Mouse (Mus musculus): ENCODE results near the gene Arpp21.

The Arpp21 gene

DNA sequence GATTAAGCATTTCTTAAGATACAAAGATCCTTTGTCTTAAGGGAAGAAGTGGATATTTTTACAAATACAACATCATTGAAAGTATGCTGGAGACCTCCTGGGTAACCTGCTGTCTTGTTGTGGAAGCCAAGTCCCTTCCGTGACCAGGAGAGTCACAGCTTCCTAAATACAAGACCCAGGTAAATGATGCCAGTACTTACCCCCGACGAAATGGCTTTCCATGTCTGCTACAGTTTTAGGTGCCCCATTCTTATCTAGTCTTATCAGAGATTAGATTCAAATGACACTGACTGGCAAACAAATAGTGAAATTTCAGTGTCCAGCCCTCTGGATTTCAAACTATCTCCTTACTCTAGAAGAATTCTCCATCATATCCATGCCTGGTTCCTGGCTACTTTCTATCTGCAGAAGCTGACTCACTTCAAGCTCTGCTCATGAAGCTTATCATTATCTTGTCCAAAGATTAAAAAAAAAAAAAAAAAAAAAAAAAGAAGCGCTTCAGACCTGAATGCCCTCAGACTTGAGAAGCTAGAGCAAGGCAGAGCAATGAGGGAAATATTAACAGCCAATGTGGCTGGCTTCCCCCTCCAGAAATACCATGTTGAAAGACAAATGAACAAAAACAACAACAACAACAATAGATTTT, 4.9 kb downstream of the Arpp21 start:
- DNase-seq = no peak

- no peak for DNase-seq
Measured at GRCm38 (mm10) chr9:112228470-112228869, 7.3 kb downstream of the Arpp21 start.

DNA sequence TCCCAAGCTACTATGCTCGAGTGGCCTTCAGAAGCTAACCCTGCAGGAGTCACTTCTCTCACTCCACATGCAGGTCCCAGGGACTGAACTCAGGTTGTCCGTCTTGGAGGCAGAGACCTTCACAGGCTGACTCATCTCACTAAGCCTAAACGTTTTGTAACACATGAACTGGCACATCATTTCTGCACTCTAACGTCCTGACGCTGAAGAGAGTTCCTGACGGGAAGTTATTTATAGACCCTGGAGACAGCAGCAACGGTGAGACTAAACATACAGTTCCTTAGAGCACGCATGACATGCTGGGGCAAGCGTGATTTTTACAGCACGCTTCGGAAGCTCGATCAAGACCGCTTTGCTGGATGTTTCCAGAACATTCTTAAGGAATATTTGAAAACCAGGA, 8.6 kb downstream of the Arpp21 start:
- DNase-seq = no peak

DNA sequence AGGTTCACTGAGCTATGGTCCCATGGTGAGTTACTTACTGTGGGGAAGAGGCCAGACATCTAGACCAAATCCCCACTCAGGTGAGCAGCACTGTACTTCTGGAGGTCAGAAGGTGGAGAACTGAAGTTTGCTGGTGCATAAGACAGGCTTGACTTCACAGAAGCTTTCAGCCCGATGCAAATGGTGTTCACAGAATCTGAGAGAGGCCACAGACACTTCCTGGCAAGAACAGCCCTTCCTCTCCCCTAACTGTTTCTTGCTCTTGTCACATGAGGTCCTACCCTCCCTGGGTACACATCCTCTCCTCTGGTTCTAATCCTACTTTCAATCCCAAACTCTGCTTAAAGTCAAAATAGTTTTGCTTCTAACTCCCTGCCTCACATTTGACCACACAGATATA, 9.2 kb downstream of the Arpp21 start:
- no peak for DNase-seq

- no peak for DNase-seq
Measured at GRCm38 (mm10) chr9:112225046-112225445, 10.7 kb downstream of the Arpp21 start.

- no peak for DNase-seq
Measured at GRCm38 (mm10) chr9:112219372-112219771, 16.4 kb downstream of the Arpp21 start.

DNA sequence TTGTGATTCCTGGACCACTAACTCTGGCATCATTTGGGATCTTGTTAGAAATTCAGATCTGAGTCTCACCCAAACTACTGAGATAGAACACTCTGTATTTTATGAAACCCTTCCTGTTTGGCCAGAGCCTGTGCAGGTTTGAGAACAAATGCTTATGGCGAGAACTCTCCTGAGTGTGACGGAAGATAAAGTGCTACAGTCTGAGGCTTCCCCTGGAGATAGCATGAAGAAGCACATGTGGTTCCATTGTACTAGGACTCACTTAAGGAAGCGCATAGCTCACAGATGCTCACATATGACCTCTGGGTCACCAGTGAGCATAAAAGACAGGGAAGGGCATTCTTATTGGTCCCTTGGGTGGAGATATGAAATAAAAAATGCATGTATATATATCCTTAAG, 17.5 kb downstream of the Arpp21 start:
- no peak for DNase-seq

DNA sequence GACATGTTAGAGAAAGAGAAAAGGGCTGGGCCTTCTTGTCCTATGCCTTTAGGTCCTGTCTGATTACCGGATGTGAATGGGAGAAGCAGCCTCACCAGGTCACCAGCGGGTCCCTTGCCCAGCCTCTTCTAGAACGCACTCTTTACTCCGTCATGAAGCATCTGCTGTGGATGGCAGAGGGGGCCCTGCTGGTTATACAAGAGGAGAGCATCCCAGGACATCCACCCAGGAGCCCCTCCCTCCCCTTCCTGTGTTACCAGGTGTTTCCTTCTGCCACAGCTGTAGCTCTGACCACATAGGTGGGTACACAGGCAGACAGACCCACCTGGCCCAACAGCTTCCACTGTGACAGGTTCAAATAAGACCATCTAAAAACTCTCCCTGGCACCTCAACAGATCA, 18.6 kb downstream of the Arpp21 start:
- DNase-seq = no peak

- no peak for DNase-seq
Measured at GRCm38 (mm10) chr9:112215030-112215806, 20.5 kb downstream of the Arpp21 start.

DNA sequence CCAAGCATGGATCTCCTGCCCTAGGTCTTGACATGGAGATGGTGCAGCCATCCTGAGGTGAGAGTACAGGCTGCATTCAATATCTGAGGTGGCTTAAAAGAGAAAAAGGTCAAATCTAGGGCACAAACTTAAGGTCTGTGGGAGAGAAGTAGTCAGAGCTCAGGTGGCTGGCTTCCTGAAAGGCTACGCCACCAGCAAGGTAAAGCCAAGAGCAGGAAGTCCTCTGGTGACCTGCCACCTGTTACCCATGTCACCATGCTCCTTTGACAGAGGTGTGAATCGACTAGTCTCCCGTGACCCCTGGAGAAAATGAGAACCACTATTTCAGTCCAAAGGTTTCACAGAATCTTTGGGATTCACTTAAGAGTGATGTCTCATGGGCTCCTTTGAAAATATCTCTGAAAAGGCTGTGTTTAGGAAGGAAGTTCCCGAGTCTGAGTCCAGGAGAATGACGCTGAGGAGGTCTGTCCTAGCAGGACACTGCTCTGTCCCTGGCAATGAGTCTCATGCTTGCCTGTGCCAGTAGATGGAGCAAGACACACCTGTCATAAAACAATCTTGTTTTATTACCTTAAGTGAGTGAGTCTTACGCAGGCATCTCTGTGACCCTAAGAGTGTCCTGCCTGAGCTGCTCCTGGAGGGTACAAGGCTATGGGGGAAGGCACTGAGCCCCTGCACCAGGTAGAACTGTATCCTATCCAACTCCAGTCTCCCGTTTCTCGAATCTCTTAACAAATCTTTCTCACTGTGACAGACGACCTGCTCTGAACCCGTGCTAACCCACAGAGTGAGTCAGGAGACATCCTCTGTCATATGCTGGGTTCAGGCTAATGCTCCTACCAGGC, 22.1 kb downstream of the Arpp21 start:
- DNase-seq = peak; percentile 48

DNA sequence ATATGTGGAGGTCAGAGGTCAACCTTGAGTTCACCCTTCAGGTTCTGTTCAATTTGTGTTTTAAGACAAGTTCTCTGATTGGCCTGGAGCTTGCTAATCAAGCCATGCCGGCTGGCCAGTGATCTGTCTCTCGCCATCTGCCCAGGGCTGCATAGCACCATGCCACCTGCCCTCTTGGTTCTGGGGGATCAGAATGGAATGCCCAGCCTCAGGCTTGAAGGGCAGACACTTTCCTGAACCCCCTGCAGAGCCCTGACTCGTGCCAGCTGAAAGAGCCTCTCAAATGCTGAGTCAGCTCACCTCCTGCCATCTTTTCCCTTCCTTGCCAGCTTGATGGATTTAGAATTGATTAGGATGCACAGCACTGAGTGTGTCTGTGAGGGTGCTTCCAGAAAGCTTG, 25.9 kb downstream of the Arpp21 start:
- peak; percentile 81 for DNase-seq

DNA sequence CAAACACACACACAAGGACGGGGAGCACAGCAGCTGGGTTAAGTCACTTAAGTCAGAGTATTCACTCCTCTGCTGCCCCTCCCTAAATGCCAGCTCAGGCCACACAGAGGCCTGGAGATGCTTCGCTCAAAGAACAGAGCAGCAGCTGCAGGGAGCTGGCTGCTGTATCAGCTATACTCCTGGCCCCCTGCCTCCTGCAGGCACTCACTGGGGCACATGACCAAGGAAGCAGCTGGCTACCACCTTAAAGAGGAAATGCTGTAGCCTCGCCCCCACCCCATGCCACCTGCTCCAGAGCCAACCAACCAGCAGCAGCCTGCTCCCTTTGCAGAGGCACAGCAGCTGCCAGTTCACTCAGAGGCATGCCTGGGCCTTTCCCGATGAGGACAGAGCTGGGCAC, 28.0 kb downstream of the Arpp21 start:
- no peak for DNase-seq

DNA sequence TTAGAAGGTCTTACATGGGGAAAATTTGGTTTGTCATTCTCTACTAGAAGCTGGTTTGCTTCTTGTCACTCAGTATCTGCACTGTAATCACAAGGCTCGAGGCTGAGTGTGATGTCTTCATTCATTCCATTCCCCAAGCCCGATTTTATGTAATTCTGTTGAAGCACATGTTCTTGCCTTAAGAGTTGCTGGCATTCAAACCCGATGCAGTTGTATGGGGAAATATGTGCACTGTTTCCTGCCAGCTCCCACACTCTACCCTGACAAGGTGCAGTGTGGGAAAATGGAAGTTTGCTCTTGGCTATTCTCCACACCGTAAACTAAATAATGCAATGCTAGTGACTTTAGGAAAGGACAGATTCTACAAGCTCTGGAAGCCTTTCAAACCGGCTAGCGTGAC, 37.4 kb downstream of the Arpp21 start:
- DNase-seq = no peak

- no peak for DNase-seq
Measured at GRCm38 (mm10) chr9:112194049-112194448, 41.7 kb downstream of the Arpp21 start.

GRCm38 (mm10) chr9:112189394-112189793, 46.3 kb downstream of the Arpp21 start:
- no peak for DNase-seq

- peak; percentile 58 for DNase-seq
Measured at GRCm38 (mm10) chr9:112188358-112188893, 47.3 kb downstream of the Arpp21 start.

DNA sequence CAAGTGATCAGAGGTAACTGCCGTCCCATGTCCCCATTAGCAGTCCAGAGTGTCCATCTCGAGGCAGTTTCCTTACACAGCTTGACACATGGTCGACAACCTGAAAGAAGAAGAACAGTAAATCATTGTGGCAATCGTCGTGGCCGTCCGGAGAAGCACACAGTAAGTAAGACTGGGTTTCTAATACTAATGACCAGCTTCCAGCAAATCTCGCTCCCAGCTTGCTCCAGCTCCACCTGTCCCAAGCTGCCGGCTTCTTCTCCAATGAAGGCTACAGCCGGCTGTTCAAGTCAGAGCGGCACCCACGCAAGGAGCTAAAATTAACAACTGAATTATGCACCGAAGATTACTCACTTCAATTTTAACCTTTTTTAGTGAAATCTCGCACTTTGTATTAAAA, 48.1 kb downstream of the Arpp21 start:
- peak; percentile 59 for DNase-seq

- DNase-seq = no peak
Measured at GRCm38 (mm10) chr9:112186336-112187305, 49.1 kb downstream of the Arpp21 start.

GRCm38 (mm10) chr9:112185746-112186145, 50.0 kb downstream of the Arpp21 start:
- DNase-seq = no peak

GRCm38 (mm10) chr9:112182738-112183137, 53.0 kb downstream of the Arpp21 start:
- no peak for DNase-seq

DNA sequence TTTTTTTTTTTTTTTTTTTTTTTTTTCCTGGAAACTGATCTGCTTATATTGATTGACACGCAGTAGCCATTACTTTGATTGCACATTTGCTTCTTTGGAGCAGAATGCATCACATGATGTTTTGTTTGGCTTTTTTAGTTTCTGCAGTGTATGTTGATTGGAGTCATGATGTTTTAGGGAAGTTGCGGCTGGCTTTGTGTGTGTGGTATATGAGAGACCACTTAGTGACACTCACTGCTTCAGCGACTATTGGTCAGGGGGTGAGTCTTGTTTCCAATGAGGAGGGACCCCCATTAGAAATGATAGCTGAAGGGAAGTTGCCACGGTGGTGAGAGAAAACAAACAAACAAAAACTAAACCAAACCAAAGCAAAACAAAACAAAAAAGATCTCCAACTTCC, 55.7 kb downstream of the Arpp21 start:
- DNase-seq = no peak

DNA sequence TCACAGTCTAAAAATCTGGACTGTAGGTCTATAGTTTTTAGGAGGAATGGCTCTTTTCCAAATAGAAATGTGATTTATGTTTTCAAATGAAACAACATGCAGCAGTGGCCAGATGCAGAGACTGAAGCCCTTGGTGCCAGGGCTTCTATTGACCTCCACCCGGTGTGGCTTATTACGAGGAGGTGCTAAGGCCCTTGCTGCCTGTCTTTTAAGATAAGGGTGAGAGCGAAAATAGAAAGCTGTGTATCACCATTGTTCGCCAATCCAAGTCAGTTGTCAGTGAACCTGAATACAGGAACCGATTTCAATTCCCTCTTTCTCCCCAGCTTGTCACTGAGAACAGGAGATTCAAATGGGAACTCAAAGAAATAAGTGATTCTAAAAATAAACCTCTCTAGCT, 57.3 kb downstream of the Arpp21 start:
- DNase-seq = no peak
